Mouse (Mus musculus) cortical plate, adult 2 months (tissue): ENCODE measurements at regions not wholly inside any gene's neighbourhood (a gene's known extent, or its start where the extent isn't known, plus 50 kb on each side); places are given as distances from the start of the nearest gene placed in this dataset.

Source experiments
- H3K27ac ChIP-seq: fragments of 200-500 bp; 2 replicates; pipeline ENCODE4 v1.5.1; 2012; ENCODE audit warnings: low read length, control low read depth, inconsistent platforms; ENCODE audit not compliant: insufficient read depth
- H3K4me1 ChIP-seq: fragments of 200-500 bp; 2 replicates; pipeline ENCODE4 v1.6.1; 2011; ENCODE audit warnings: low read length; ENCODE audit not compliant: control insufficient read depth, insufficient read depth
- H3K4me3 ChIP-seq: fragments of 200-500 bp; 2 replicates; pipeline ENCODE4 v1.5.1; 2011; ENCODE audit warnings: mild to moderate bottlenecking, low read length, control low read depth; ENCODE audit not compliant: insufficient read depth
- CTCF ChIP-seq: fragments of 200-500 bp; IDR thresholded peaks from 2 replicates; pipeline ENCODE4 v1.5.1; 2011; ENCODE audit warnings: mild to moderate bottlenecking, control low read depth, low read length; ENCODE audit not compliant: insufficient read depth; ENCODE audit errors: extremely low read depth
- POLR2A ChIP-seq: fragments of 200-500 bp; IDR thresholded peaks from 2 replicates; pipeline ENCODE4 v1.6.1; 2011; ENCODE audit warnings: mild to moderate bottlenecking, low read length, control low read depth; ENCODE audit not compliant: insufficient read depth; ENCODE audit errors: extremely low read depth

DNA sequence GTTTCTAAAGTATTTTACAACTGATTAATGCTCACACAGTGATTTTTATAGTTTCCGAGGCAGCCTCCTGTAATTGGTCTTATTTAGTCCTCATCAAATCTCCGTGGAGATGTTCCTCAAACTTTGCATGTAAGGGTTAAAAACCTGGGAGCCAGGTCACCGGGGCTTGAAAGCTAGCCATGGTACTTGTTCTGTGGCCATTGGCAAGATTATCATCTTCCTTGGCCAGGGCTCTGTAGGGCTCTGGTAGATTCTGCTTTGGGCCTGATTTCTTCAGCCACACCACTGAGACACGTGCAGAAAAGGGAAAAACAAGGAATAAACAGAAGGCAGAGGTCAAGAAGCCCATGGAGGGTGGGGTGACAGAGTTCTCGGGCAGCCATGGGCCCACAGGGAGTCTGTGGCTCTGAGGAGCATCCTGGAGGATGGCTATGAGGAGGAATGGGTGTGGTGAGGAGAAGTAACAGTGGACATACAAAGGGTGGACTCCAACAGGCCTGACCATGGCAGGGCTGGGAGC lies 50.7 kb upstream of the Eps8l3 start:
- no peak for TF ChIP-seq POLR2A
- no peak for TF ChIP-seq CTCF
- Histone ChIP-seq H3K27ac (no peak overlapping the region), H3K4me1 (peaks cover 1% of the 10 kb centered on the region; the same call in 1 of the 2 replicates), H3K4me3 (no peak overlapping the region)

GRCm38 (mm10) chr3:107825468-107825867 lies 51.6 kb upstream of the Eps8l3 start:
- TF ChIP-seq CTCF (no peak), POLR2A (no peak)
- Histone ChIP-seq H3K4me1 (peaks cover 1% of the 10 kb centered on the region; the same call in 1 of the 2 replicates), H3K27ac (no peak overlapping the region), H3K4me3 (no peak overlapping the region)

DNA sequence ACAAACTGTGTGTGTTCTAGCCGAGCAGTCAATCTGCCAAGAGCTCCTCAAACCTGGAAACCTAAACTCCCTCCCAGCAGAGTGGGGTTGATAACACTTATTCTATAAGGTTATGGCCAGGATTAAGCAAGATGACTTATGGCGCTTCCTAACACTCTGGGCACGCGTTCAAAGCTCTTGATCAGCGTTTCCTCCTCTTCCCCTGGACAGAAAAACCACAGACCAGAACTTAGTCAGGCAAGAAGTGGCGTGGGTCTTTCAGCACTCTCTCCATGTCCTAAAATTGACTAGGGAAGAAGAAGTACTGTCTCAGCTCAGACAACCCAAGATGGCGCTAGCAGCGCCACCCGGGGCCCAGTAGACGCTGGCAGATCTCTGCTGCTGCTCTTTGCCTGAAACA lies 52.7 kb upstream of the Eps8l3 start:
- no peak overlapping the region for H3K4me3 ChIP-seq
- no peak overlapping the region for H3K27ac ChIP-seq
- H3K4me1 ChIP-seq = peaks cover 1% of the 10 kb centered on the region; the same call in 1 of the 2 replicates
- TF ChIP-seq POLR2A (no peak), CTCF (no peak)

- peaks cover 1% of the 10 kb centered on the region; the same call in 1 of the 2 replicates for H3K4me1 ChIP-seq
- TF ChIP-seq CTCF (no peak), POLR2A (no peak)
- no peak overlapping the region for H3K4me3 ChIP-seq
- H3K27ac ChIP-seq = no peak overlapping the region
Observed at GRCm38 (mm10) chr3:107823655-107824266, 53.3 kb upstream of the Eps8l3 start.

- TF ChIP-seq CTCF (no peak), POLR2A (no peak)
Observed at GRCm38 (mm10) chr3:107823177-107823576, 53.9 kb upstream of the Eps8l3 start.

DNA sequence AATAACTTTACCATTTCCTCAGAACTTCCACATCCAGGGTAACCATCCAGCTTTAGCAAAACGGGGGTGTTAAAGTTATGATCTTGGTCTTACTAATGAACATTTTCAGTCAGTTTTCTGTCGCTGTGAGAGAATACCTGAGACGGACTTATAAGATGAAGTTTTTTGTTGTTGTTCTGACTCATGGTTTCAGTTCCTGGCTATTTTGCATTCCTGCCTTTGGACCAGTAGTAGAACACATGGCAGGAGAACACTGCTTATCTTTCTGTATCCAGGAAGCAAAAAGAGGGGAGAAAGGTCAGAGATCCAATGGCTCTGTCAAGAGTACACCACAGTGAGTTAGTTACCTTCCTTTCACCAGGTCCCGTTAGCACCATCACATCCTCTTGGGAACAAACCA lies 54.5 kb upstream of the Eps8l3 start:
- TF ChIP-seq POLR2A = no peak
- TF ChIP-seq CTCF = no peak
- no peak overlapping the region for H3K4me3 ChIP-seq
- no peak overlapping the region for H3K27ac ChIP-seq
- no peaks in the 10 kb centered on the region for H3K4me1 ChIP-seq

More at GRCm38 (mm10) chr3:107823177-107823576, 53.9 kb upstream of the Eps8l3 start:
- Histone ChIP-seq H3K4me1 (no peaks in the 10 kb centered on the region), H3K4me3 (no peak overlapping the region), H3K27ac (no peak overlapping the region)

GRCm38 (mm10) chr3:107821952-107822351 lies 55.1 kb upstream of the Eps8l3 start:
- Histone ChIP-seq H3K4me3 (no peak overlapping the region), H3K27ac (no peak overlapping the region), H3K4me1 (no peaks in the 10 kb centered on the region)
- TF ChIP-seq POLR2A = no peak
- TF ChIP-seq CTCF = no peak

DNA sequence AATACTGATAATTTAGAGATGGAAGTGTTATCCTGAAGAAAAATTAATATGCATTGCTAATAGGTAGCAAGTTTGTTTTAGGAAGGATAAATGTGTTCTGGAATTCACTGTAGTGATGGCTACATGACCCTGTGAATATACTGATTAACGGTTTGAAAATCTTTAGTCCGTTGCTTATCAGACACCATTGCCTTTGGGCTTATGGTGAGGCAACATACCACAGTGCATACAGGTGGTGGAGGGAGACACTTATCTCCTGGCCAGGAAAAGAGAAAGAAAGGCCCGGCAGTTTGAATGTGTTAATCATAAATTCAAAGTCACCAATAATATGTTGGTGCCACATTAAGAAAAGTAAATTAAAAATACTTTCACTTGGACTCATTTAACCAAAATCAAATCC lies 57.4 kb upstream of the Eps8l3 start:
- Histone ChIP-seq H3K4me3 (no peak overlapping the region), H3K27ac (no peak overlapping the region), H3K4me1 (no peaks in the 10 kb centered on the region)
- TF ChIP-seq POLR2A (no peak), CTCF (no peak)

GRCm38 (mm10) chr3:107818616-107819495 lies 58.2 kb upstream of the Eps8l3 start:
- H3K4me3 ChIP-seq = no peak overlapping the region
- no peaks in the 10 kb centered on the region for H3K4me1 ChIP-seq
- TF ChIP-seq POLR2A (no peak), CTCF (no peak)
- peak overlapping the region; percentile 38; the same call in 1 of the 2 replicates for H3K27ac ChIP-seq

DNA sequence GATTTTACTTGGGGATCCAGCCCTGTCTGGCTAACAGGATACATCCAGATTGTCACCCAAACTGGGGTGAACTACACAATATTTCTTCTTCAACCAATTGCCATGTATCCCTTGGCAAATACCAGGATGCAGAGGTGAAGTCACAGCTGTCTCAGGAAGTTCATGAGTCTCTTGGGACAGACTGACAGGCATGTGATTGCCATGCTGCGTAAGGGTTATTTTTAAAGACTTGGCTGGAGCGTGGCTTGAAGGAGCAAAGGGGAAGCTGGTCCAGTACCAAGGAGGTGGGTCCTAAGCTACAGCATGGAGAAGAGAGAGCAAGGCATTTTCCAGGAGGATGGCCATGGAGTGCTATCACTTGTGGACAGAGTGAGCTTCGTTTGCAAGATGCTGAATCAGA lies 55.8 kb upstream of the Csf1 start:
- TF ChIP-seq CTCF (no peak), POLR2A (no peak)
- Histone ChIP-seq H3K4me3 (no peak overlapping the region), H3K4me1 (no peaks in the 10 kb centered on the region), H3K27ac (no peak overlapping the region)
